Mouse (Mus musculus) embryonic facial prominence, embryonic 10.5 days (tissue): Measurements from ENCODE around the gene Olfr1339. TPM values are rescaled to one million over a fixed set of nuclear protein-coding genes. Genes with fewer than 3 reads are reported as not detected.

Experiments
- DNase-seq: peaks from one replicate; pipeline ENCODE4 v3.0.0-alpha.2; 2017; ENCODE audit warnings: low spot score
- H3K27ac ChIP-seq: fragments of 300-500 bp; sonication (generic); replicated peaks from 2 replicates; pipeline ENCODE4 v1.5.1; 2016; ENCODE audit warnings: mild to moderate bottlenecking
- H3K27me3 ChIP-seq: fragments of 300-500 bp; sonication (generic); replicated peaks from 2 replicates; pipeline ENCODE4 v1.6.1; 2016; ENCODE audit warnings: low read depth, mild to moderate bottlenecking; ENCODE audit not compliant: poor library complexity, severe bottlenecking
- H3K36me3 ChIP-seq: fragments of 300-500 bp; sonication (generic); replicated peaks from 2 replicates; pipeline ENCODE4 v1.6.1; 2016; ENCODE audit warnings: mild to moderate bottlenecking, moderate library complexity
- H3K4me1 ChIP-seq: fragments of 300-500 bp; sonication (generic); 2 replicates; pipeline ENCODE4 v1.6.1; 2016
- H3K4me3 ChIP-seq: fragments of 300-500 bp; sonication (generic); 2 replicates; pipeline ENCODE4 v1.5.1; 2016; ENCODE audit warnings: mild to moderate bottlenecking, moderate library complexity
- H3K9me3 ChIP-seq: fragments of 300-500 bp; sonication (generic); 2 replicates; pipeline ENCODE4 v1.6.1; 2016; ENCODE audit warnings: mild to moderate bottlenecking
- WGBS: fragments of 180-500 bp; shearing (Covaris S2); methylation state at CpG from one replicate; pipeline ENCODE4 v1.1.7; 2016; 5-methylcytosine and 5-hydroxymethylcytosine counted together
- polyA plus RNA-seq: library from polyadenylated mRNA; unstranded; fragments of >200 nt; fragmentation: Nextera tagmentation; extraction: Ambion mirVana; gene quantifications from 2 replicates; pipeline ENCODE4 v1.2.1, GENCODE M21; 2016

Olfr1339 gene
- polyA plus RNA-seq, 1 experiment from 2014 or later, result not detected

DNA sequence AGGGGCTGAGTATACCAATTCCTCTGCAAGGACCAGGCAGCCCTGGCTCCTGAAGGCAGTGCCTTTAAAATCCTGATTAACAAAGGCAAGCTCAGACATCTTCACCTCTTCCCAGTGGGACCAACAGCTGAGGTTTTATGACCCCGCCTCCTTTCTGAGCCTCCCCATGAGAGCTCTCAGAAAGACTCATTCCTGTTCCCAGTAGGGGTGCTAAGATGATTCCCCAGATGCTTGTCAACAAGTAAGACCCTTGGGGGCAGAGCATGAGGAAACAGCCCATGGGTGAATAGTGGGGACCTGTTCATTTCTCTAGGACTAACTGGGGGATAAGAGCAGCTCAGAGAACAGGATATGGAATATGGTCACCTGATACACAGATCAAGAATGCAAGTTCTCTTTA lies 26.7 kb downstream of the Olfr1339 start, which contains the start of gene Olfr1338:
Olfr1338 (minus strand) TSS at position 101 of the 400 bp plus-strand sequence.
- Histone ChIP-seq H3K36me3 (no peaks in the 10 kb centered on the region), H3K9me3 (no peaks in the 10 kb centered on the region), H3K4me1 (no peaks in the 10 kb centered on the region), H3K4me3 (no peak within 1 kb of the TSS), H3K27me3 (no peaks in the 10 kb centered on the region), H3K27ac (no peak within 1 kb of the TSS)
- 94% methylated on average over 1 of the region's 1 CpGs for WGBS
- no peak for DNase-seq

DNA sequence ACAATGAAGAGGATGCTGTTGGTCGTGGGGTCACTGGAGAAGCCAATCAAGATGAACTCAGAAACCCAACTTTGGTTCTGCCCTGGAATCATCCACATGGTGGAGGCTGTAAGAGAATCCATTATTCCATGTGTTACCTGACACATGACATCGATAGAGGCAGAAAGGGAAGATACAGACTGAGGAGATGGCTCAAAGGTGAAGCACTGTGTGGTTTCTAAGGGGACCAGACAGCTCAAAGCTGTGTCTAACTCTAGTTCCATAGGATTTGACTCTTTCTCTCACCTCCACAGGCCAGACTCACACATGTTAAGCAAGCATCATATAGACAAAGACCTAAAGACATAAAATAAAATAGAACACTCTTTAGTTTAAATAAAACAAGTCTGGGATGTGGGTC lies 50.5 kb downstream of the Olfr1339 start, which contains the start of gene Olfr1337:
Olfr1337 (minus strand) TSS at position 101 of the 400 bp plus-strand sequence.
- H3K27ac ChIP-seq, result no peak within 1 kb of the TSS
- no peak within 1 kb of the TSS for H3K4me3 ChIP-seq
- no peaks in the 10 kb centered on the region for H3K9me3 ChIP-seq
- WGBS, result 84% methylated on average over 2 of the region's 2 CpGs
- H3K27me3 ChIP-seq, result no peaks in the 10 kb centered on the region
- H3K4me1 ChIP-seq, result no peaks in the 10 kb centered on the region
- no peaks in the 10 kb centered on the region for H3K36me3 ChIP-seq
- DNase-seq, result no peak

Other genes starting within 250 kb of the Olfr1339 start
- gene Tie1, start 242.1 kb upstream of the Olfr1339 start, polyA plus RNA-seq, result 15.4 and 16.5 TPM in 2 replicates
- gene 2610528J11Rik, start 205.2 kb upstream of the Olfr1339 start, polyA plus RNA-seq, result 3.9 TPM in 2 replicates
- 0.79 and 1.1 TPM in 2 replicates for gene Tmem125, start 188.1 kb upstream of the Olfr1339 start, polyA plus RNA-seq
- gene Cfap57, start 111.4 kb upstream of the Olfr1339 start, polyA plus RNA-seq, result 0.39 and 0.49 TPM in 2 replicates
- gene Ebna1bp2, start 111.4 kb upstream of the Olfr1339 start, polyA plus RNA-seq, result 191 and 209 TPM in 2 replicates
- gene Olfr62, start 73.2 kb upstream of the Olfr1339 start, polyA plus RNA-seq, result not detected in 2 replicates
- gene Olfr1342, start 39.4 kb upstream of the Olfr1339 start, polyA plus RNA-seq, result 0.06 TPM in 1 of 2 replicates, not detected in the other
- gene Olfr1341, start 28.7 kb upstream of the Olfr1339 start, polyA plus RNA-seq, result 0.04 TPM in 1 of 2 replicates, not detected in the other
- gene Olfr1340, start 12.0 kb upstream of the Olfr1339 start, polyA plus RNA-seq, result not detected in 2 replicates
- gene Olfr1338, start 26.6 kb downstream of the Olfr1339 start, polyA plus RNA-seq, result not detected in 2 replicates
- not detected in 2 replicates for gene Olfr1337, start 50.4 kb downstream of the Olfr1339 start, polyA plus RNA-seq
- not detected in 2 replicates for gene Olfr1335, start 77.8 kb downstream of the Olfr1339 start, polyA plus RNA-seq
- gene Olfr1333, start 104.1 kb downstream of the Olfr1339 start, polyA plus RNA-seq, result not detected in 2 replicates
- gene Olfr1331, start 132.5 kb downstream of the Olfr1339 start, polyA plus RNA-seq, result not detected in 2 replicates
- not detected in 2 replicates for gene Olfr1330, start 156.4 kb downstream of the Olfr1339 start, polyA plus RNA-seq
- not detected in 2 replicates for gene Olfr1329, start 185.3 kb downstream of the Olfr1339 start, polyA plus RNA-seq
- not detected in 2 replicates for gene Olfr1328, start 206.4 kb downstream of the Olfr1339 start, polyA plus RNA-seq
- gene Lao1, start 229.4 kb downstream of the Olfr1339 start, polyA plus RNA-seq, result not detected in 2 replicates